Mouse (Mus musculus): ENCODE measurements around the gene Scgb2b21. TPM values are rescaled to one million over a fixed set of nuclear protein-coding genes. Genes with fewer than 3 reads are reported as not detected.

The Scgb2b21 gene
- not detected for polyA plus RNA-seq (2014; fragmentation: Illumina TruSeq; extraction: RNeasy Lipid Tissue Mini Kit (QIAGEN cat#74804); ENCODE audit: insufficient read depth, low read depth, low replicate concordance)

GRCm38 (mm10) chr7:33520358-33520757 lies at the start of gene Scgb2b21:
Gene Scgb2b21, minus strand, starts transcription at chr7:33520458.

Other genes with a start within 250 kb of the Scgb2b21 start
- gene Scgb2b19, start 240.1 kb downstream of the Scgb2b21 start, polyA plus RNA-seq (2014; fragmentation: Illumina TruSeq; extraction: RNeasy Lipid Tissue Mini Kit (QIAGEN cat#74804); ENCODE audit: insufficient read depth, low read depth, low replicate concordance) = not detected
- gene Scgb1b19, start 233.2 kb downstream of the Scgb2b21 start, polyA plus RNA-seq (2014; fragmentation: Illumina TruSeq; extraction: RNeasy Lipid Tissue Mini Kit (QIAGEN cat#74804); ENCODE audit: insufficient read depth, low read depth, low replicate concordance) = not detected
- gene Scgb2b20, start 154.1 kb downstream of the Scgb2b21 start, polyA plus RNA-seq (2014; fragmentation: Illumina TruSeq; extraction: RNeasy Lipid Tissue Mini Kit (QIAGEN cat#74804); ENCODE audit: insufficient read depth, low read depth, low replicate concordance) = not detected
- gene Scgb1b20, start 147.2 kb downstream of the Scgb2b21 start, polyA plus RNA-seq (2014; fragmentation: Illumina TruSeq; extraction: RNeasy Lipid Tissue Mini Kit (QIAGEN cat#74804); ENCODE audit: insufficient read depth, low read depth, low replicate concordance) = not detected
- gene Scgb2b24, start 218.9 kb upstream of the Scgb2b21 start, polyA plus RNA-seq (2014; fragmentation: Illumina TruSeq; extraction: RNeasy Lipid Tissue Mini Kit (QIAGEN cat#74804); ENCODE audit: insufficient read depth, low read depth, low replicate concordance) = not detected
- gene Scgb1b24, start 223.3 kb upstream of the Scgb2b21 start, polyA plus RNA-seq (2014; fragmentation: Illumina TruSeq; extraction: RNeasy Lipid Tissue Mini Kit (QIAGEN cat#74804); ENCODE audit: insufficient read depth, low read depth, low replicate concordance) = not detected